Mouse (Mus musculus) Patski (cell line): Measurements from ENCODE around the gene Ntf3. TPM values are rescaled to one million over a fixed set of nuclear protein-coding genes. Genes with fewer than 3 reads are reported as not detected.
A peak's percentile ranks its signal among the peaks of the same experiment; 100 is the strongest.

Experiments used
- ATAC-seq: fragments of 100-300 bp; one replicate; pipeline ENCODE4 v1.8.0; 2021
- CTCF ChIA-PET: fragments of 350-600 bp; sonication (Branson Sonifier 250); formaldehyde crosslinking; loops from one replicate; lab custom pipeline; 2022; ENCODE audit warnings: inconsistent platforms; lab: Charles Lee
- POLR2A ChIA-PET: fragments of 350-600 bp; sonication (Branson Sonifier 250); formaldehyde crosslinking; loops from one replicate; lab custom pipeline; 2022; ENCODE audit warnings: antibody characterized with exemption, inconsistent platforms; lab: Charles Lee
- DNase-seq: peaks from one replicate; pipeline ENCODE4 v3.0.0-alpha.2; 2011; ENCODE audit warnings: low read depth, low spot score
- H3K27me3 ChIP-seq: fragments of 371-371 bp; one replicate; pipeline ENCODE4 v1.5.1; 2021
- CTCF ChIP-seq: fragments of 100-300 bp; IDR thresholded peaks from one replicate; pipeline ENCODE4 v1.5.1; 2021
- in situ Hi-C: fragments of 300-500 bp; cut with MboI; formaldehyde crosslinking; loops from 3 replicates; pipeline ENCODE4 v1.11.1; 2018; ENCODE audit warnings: low pct_unique_long_range_greater_than_20kb, mixed read lengths
- polyA plus RNA-seq: library from polyadenylated mRNA; unstranded; gene quantifications from one replicate; pipeline ENCODE4 v1.2.3, GENCODE M21; 2021

Gene Ntf3
- polyA plus RNA-seq, 1 experiment from 2014 or later = not detected

DNA sequence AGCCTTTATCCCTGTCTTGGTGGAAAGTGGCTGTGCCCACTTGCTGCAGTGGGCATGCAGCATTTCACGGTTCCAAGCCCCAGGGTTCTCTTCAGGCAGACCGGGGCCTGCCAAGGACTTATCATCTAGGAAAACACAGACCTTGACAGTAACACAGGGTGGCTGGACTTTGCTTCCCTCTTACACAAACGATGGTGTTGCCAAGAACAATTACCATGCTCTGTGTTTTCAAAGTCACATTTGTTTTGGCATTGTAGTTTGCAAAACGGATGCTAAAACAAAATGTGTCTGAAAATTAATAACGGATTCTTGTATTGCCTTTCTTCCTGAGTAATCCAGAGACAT lies 6.7 kb downstream of the Ntf3 start:
- TF ChIP-seq CTCF = no peak
- ChIA-PET POLR2A (no interaction called here), CTCF (no interaction called here)
- no peak for DNase-seq
- in situ Hi-C loops = no loop called here
- no peaks in the 10 kb centered on the region for H3K27me3 ChIP-seq
- no peak for ATAC-seq

DNA sequence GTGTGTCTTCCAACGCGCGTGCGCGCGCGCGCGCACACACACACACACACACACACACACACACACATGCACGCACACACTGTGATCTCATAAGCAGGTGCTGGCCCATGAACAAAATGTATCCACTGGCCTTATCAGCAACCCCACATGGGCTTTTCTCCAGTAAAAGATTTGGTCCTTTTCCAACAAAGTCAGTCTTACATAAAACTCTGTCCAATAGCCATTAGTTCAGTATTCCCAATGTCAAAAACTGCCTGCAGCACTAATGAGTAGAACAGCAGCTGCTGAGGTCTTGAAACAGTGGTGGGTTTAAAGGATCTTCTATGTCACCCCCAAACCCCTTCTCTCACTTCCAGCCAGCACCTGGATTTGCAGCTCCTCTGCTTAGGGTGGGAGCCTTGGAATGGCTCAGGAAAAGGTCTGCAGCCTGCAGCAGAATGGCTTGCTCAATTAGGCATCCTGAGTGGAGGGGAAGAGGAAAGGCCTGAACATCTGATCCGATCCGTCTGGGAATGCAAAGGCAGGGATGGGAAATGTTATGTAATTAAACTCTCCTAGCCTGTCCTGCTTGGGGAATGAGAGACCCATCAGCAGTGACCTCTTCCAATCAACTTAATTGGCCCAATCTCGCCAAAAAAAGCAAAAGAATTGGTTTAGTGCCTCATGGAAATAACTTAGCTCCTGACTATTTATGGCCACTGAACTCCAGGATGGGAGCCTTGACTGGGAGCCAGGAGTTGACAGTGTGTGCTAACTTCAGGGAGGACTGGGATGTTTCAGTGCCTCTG lies 7.2 kb downstream of the Ntf3 start:
- in situ Hi-C loops = loop anchor here (5.0 to 10.0 kb wide), 4 partner anchors 213 to 405 kb away; no protein-coding TSS in a partner anchor
- ChIA-PET POLR2A (no interaction called here), CTCF (interaction anchor here (1.4 to 1.7 kb wide), 2 partner anchors 8 to 341 kb away, joined by 4 to 5 read pairs; no protein-coding TSS in a partner anchor)
- no peak for TF ChIP-seq CTCF
- no peak for ATAC-seq
- H3K27me3 ChIP-seq = no peaks in the 10 kb centered on the region
- DNase-seq = no peak

DNA sequence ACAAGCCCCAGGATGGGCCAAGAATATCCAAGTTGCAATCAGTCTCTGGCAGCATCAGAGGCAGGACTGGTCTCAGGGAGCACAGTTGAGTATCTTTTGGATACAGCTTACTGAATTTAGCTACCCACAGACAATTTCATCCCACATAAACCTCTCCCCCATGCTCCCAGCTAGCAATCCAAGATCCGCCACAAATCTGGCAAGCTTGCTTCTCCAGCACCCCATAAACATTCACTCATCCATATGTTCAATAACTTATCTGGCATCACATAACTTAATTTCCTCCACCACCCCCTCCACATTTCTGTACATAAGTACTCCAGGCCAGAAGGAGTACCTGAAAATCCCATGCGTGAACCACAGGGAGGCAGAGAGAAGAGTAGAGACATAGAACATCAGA lies 10.8 kb downstream of the Ntf3 start:
- DNase-seq (no peak), ATAC-seq (no peak)
- CTCF ChIA-PET = interaction anchor here (0.9 to 1.9 kb wide), 4 partner anchors 12 to 249 kb away, joined by 3 to 5 read pairs (median 4); no protein-coding TSS in a partner anchor
- in situ Hi-C loops = loop anchor here (5.0 to 10.0 kb wide), 4 partner anchors 216 to 409 kb away; no protein-coding TSS in a partner anchor
- POLR2A ChIA-PET = no interaction called here
- peaks cover 7% of the 10 kb centered on the region for H3K27me3 ChIP-seq
- no peak for TF ChIP-seq CTCF

DNA sequence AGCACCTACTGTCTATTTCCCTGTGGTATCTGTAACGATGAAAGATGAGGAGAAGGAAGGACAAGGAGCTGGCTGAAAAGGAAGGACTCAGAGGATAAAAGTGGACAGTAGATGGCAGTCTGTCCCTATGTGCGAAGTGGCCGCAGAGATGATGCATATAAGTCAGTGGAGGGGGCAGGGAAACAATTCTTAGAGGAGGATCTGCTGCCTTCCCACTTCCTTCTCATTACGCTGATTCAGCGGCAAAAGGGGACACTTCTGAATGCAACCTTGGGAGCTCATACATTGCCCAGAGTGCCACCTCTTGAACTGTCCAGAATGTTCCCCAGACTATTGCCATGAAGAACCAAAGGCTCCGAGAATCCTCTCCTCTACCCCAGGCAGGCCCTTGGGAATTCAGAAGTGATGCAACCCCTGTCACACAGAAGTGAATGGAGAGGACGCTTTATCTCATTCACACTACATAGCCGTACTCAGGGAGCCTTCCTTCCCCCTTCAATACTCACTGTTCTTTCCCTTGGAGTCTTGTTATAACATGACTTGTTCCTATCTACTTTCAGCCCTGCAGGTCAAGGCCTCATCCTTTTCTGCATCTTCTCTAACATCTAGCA lies 12.2 kb downstream of the Ntf3 start:
- ChIA-PET POLR2A (no interaction called here), CTCF (interaction anchor here (1.0 to 1.5 kb wide), 7 partner anchors 8 to 332 kb away, joined by 3 to 7 read pairs (median 3); partner anchors contain the start of gene Ntf3)
- in situ Hi-C loops = loop anchor here (5.0 to 10.0 kb wide), 5 partner anchors 197 to 410 kb away; no protein-coding TSS in a partner anchor
- ATAC-seq = no peak
- peaks cover 14% of the 10 kb centered on the region for H3K27me3 ChIP-seq
- peak; percentile 88 for TF ChIP-seq CTCF
- no peak for DNase-seq

GRCm38 (mm10) chr6:126153154-126153553 lies 13.6 kb downstream of the Ntf3 start:
- in situ Hi-C loops = loop anchor here (5.0 to 10.0 kb wide), 5 partner anchors 196 to 412 kb away; no protein-coding TSS in a partner anchor
- CTCF ChIA-PET = interaction anchor here (1.2 kb wide), 1 partner anchor 10 kb away, joined by 3 read pairs; no protein-coding TSS in a partner anchor
- no peak for DNase-seq
- H3K27me3 ChIP-seq = peaks cover 20% of the 10 kb centered on the region
- POLR2A ChIA-PET = no interaction called here
- ATAC-seq = no peak
- TF ChIP-seq CTCF = no peak

GRCm38 (mm10) chr6:126143659-126144058 lies 23.1 kb downstream of the Ntf3 start:
- DNase-seq = no peak
- ATAC-seq = no peak
- peaks cover 9% of the 10 kb centered on the region for H3K27me3 ChIP-seq
- ChIA-PET CTCF (interaction anchor here (0.9 to 1.7 kb wide), 3 partner anchors 8 to 24 kb away, joined by 3 to 4 read pairs (median 3); no protein-coding TSS in a partner anchor), POLR2A (interaction anchor here (0.7 kb wide), 1 partner anchor 416 kb away, joined by 6 read pairs; no protein-coding TSS in a partner anchor)
- no peak for TF ChIP-seq CTCF
- in situ Hi-C loops = no loop called here

DNA sequence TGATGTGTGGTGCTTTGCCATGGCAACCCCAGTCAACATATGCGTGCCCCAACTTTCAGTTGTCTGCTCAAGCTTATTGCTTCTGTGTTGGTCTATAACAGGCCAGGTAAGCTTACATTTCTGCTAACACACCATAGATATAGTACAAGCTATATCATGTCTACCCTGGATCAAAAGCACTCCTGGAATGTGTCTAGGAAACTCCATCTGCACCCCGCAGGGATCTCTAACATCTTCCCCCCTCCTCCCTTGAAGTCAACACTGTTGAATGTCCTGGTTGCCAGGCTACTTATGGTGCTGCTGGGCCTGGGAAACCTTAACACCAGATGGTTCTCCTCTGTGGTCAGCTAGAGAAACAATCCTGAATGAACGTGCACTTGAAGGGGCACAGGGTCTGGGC lies 24.0 kb downstream of the Ntf3 start:
- in situ Hi-C loops = no loop called here
- H3K27me3 ChIP-seq = peaks cover 5% of the 10 kb centered on the region
- ATAC-seq = no peak
- POLR2A ChIA-PET = no interaction called here
- DNase-seq = no peak
- CTCF ChIA-PET = interaction anchor here (1.5 to 1.7 kb wide), 2 partner anchors 9 to 11 kb away, joined by 3 to 4 read pairs; no protein-coding TSS in a partner anchor
- TF ChIP-seq CTCF = no peak

GRCm38 (mm10) chr6:126142021-126142554 lies 24.6 kb downstream of the Ntf3 start:
- ATAC-seq (no peak), DNase-seq (no peak)
- TF ChIP-seq CTCF = no peak
- POLR2A ChIA-PET = no interaction called here
- H3K27me3 ChIP-seq = peaks cover 11% of the 10 kb centered on the region
- in situ Hi-C loops = no loop called here
- CTCF ChIA-PET = interaction anchor here (0.9 to 1.7 kb wide), 3 partner anchors 10 to 26 kb away, joined by 3 to 4 read pairs (median 3); no protein-coding TSS in a partner anchor

GRCm38 (mm10) chr6:126141472-126141871 lies 25.2 kb downstream of the Ntf3 start:
- DNase-seq = no peak
- POLR2A ChIA-PET = no interaction called here
- CTCF ChIA-PET = interaction anchor here (0.9 kb wide), 1 partner anchor 27 kb away, joined by 3 read pairs; no protein-coding TSS in a partner anchor
- no peak for ATAC-seq
- no peak for TF ChIP-seq CTCF
- in situ Hi-C loops = no loop called here
- H3K27me3 ChIP-seq = peaks cover 12% of the 10 kb centered on the region

- ChIA-PET POLR2A (no interaction called here), CTCF (interaction anchor here (0.9 kb wide), 1 partner anchor 27 kb away, joined by 3 read pairs; no protein-coding TSS in a partner anchor)
- ATAC-seq = no peak
- peaks cover 12% of the 10 kb centered on the region for H3K27me3 ChIP-seq
- in situ Hi-C loops = no loop called here
- no peak for DNase-seq
- TF ChIP-seq CTCF = no peak
Measured at GRCm38 (mm10) chr6:126140961-126141360, 25.7 kb downstream of the Ntf3 start.
